Mouse (Mus musculus) forebrain, embryonic 13.5 days (tissue): ENCODE measurements around the gene Gm5134. TPM values are rescaled to one million over a fixed set of nuclear protein-coding genes. Genes with fewer than 3 reads are reported as not detected.

ENCODE experiments used
- ATAC-seq: fragments of 200-750 bp; cut with Nextera tagmentation; 2 replicates; pipeline ENCODE4 v1.8.0; 2017
- H3K27ac ChIP-seq: fragments of 300-500 bp; sonication (generic); 2 replicates; pipeline ENCODE4 v1.5.1; 2015; ENCODE audit warnings: inconsistent platforms, mild to moderate bottlenecking, moderate library complexity
- H3K27me3 ChIP-seq: fragments of 300-500 bp; sonication (generic); 2 replicates; pipeline ENCODE4 v1.6.1; 2015; ENCODE audit warnings: mild to moderate bottlenecking, inconsistent platforms
- H3K36me3 ChIP-seq: fragments of 300-500 bp; sonication (generic); 2 replicates; pipeline ENCODE4 v1.6.1; 2015; ENCODE audit warnings: mild to moderate bottlenecking, inconsistent platforms; ENCODE audit not compliant: poor library complexity, severe bottlenecking
- H3K4me1 ChIP-seq: fragments of 300-500 bp; sonication (generic); 2 replicates; pipeline ENCODE4 v1.6.1; 2015; ENCODE audit warnings: inconsistent platforms
- H3K4me2 ChIP-seq: fragments of 300-500 bp; sonication (generic); 2 replicates; pipeline ENCODE4 v1.6.1; 2015; ENCODE audit warnings: inconsistent platforms, mild to moderate bottlenecking, moderate library complexity
- H3K4me3 ChIP-seq: fragments of 300-500 bp; sonication (generic); 2 replicates; pipeline ENCODE4 v1.5.1; 2015; ENCODE audit warnings: mild to moderate bottlenecking, inconsistent platforms
- H3K9ac ChIP-seq: fragments of 300-500 bp; sonication (generic); 2 replicates; pipeline ENCODE4 v1.6.1; 2015; ENCODE audit warnings: mild to moderate bottlenecking, inconsistent platforms
- H3K9me3 ChIP-seq: fragments of 300-500 bp; sonication (generic); replicated peaks from 2 replicates; pipeline ENCODE4 v1.6.1; 2016; ENCODE audit warnings: inconsistent platforms
- WGBS: fragments of 180-500 bp; shearing (Covaris S2); methylation state at CpG from one replicate; pipeline ENCODE4 v1.1.7; 2015; 5-methylcytosine and 5-hydroxymethylcytosine counted together
- polyA plus RNA-seq: library from polyadenylated mRNA; unstranded; fragments of >200 nt; fragmentation: Nextera tagmentation; extraction: Ambion mirVana; gene quantifications from 2 replicates; pipeline ENCODE4 v1.2.1, GENCODE M21; 2015

Gene Gm5134
- 0.09 TPM in 1 of 2 replicates, not detected in the other for polyA plus RNA-seq

- H3K4me1 ChIP-seq, result peaks cover 13% of the 10 kb centered on the region
- 0 out of 2 replicates have a peak within 1 kb of the TSS, but pooled peaks have one; percentile 40 for H3K9ac ChIP-seq
- no peaks in the 10 kb centered on the region for H3K36me3 ChIP-seq
- no peak within 1 kb of the TSS for H3K27ac ChIP-seq
- H3K27me3 ChIP-seq, result peaks cover 34% of the 10 kb centered on the region
- peak within 1 kb of the TSS; percentile 43 for H3K4me2 ChIP-seq
- whole genome bisulfite sequencing, result 38% methylated on average over 20 of the region's 20 CpGs
- no peaks in the 10 kb centered on the region for H3K9me3 ChIP-seq
- peak within 1 kb of the TSS; percentile 2; the same call in 1 of the 2 replicates for H3K4me3 ChIP-seq
- no peak for ATAC-seq
Observed at GRCm38 (mm10) chr10:75954381-75954811, at the start of gene Gm5134. Gene Gm5134, plus strand, starts transcription at chr10:75954514.

GRCm38 (mm10) chr10:75906882-75907281, 47.4 kb upstream of the Gm5134 start:
- WGBS, result 96% methylated on average over 4 of the region's 4 CpGs
- Histone ChIP-seq H3K4me2 (no peak overlapping the region), H3K9me3 (no peaks in the 10 kb centered on the region), H3K9ac (no peak overlapping the region), H3K27ac (no peak overlapping the region), H3K27me3 (no peaks in the 10 kb centered on the region), H3K4me3 (no peak overlapping the region), H3K4me1 (no peaks in the 10 kb centered on the region), H3K36me3 (peaks cover 99% of the 10 kb centered on the region)
- ATAC-seq, result no peak

GRCm38 (mm10) chr10:75910698-75911097, 43.6 kb upstream of the Gm5134 start:
- H3K4me2 ChIP-seq, result no peak overlapping the region
- H3K4me1 ChIP-seq, result no peaks in the 10 kb centered on the region
- H3K36me3 ChIP-seq, result peaks cover 95% of the 10 kb centered on the region
- WGBS, result 90% methylated on average over 2 of the region's 2 CpGs
- no peak for ATAC-seq
- H3K9ac ChIP-seq, result no peak overlapping the region
- no peak overlapping the region for H3K27ac ChIP-seq
- no peaks in the 10 kb centered on the region for H3K27me3 ChIP-seq
- H3K9me3 ChIP-seq, result no peaks in the 10 kb centered on the region
- no peak overlapping the region for H3K4me3 ChIP-seq

- WGBS, result 74% methylated on average over 6 of the region's 6 CpGs
- H3K36me3 ChIP-seq, result peaks cover 87% of the 10 kb centered on the region
- no peaks in the 10 kb centered on the region for H3K27me3 ChIP-seq
- no peak overlapping the region for H3K4me2 ChIP-seq
- no peak overlapping the region for H3K4me3 ChIP-seq
- peaks cover under 1% of the 10 kb centered on the region for H3K4me1 ChIP-seq
- no peak overlapping the region for H3K27ac ChIP-seq
- ATAC-seq, result no peak
- H3K9me3 ChIP-seq, result no peaks in the 10 kb centered on the region
- no peak overlapping the region for H3K9ac ChIP-seq
Observed at GRCm38 (mm10) chr10:75913013-75913589, 41.2 kb upstream of the Gm5134 start.

GRCm38 (mm10) chr10:75915557-75915956, 38.8 kb upstream of the Gm5134 start:
- H3K9me3 ChIP-seq, result no peaks in the 10 kb centered on the region
- H3K4me2 ChIP-seq, result no peak overlapping the region
- H3K36me3 ChIP-seq, result peaks cover 70% of the 10 kb centered on the region
- H3K27ac ChIP-seq, result no peak overlapping the region
- H3K9ac ChIP-seq, result no peak overlapping the region
- H3K4me1 ChIP-seq, result peaks cover 25% of the 10 kb centered on the region
- no peak for ATAC-seq
- 94% methylated on average over 7 of the region's 7 CpGs for WGBS
- no peak overlapping the region for H3K4me3 ChIP-seq
- no peaks in the 10 kb centered on the region for H3K27me3 ChIP-seq

- no peak for ATAC-seq
- Histone ChIP-seq H3K4me1 (peaks cover 29% of the 10 kb centered on the region), H3K4me3 (no peak overlapping the region), H3K9ac (no peak overlapping the region), H3K9me3 (no peaks in the 10 kb centered on the region), H3K27ac (no peak overlapping the region), H3K27me3 (no peaks in the 10 kb centered on the region), H3K4me2 (no peak overlapping the region), H3K36me3 (peaks cover 57% of the 10 kb centered on the region)
- 90% methylated on average over 8 of the region's 8 CpGs for WGBS
Observed at GRCm38 (mm10) chr10:75916840-75917239, 37.5 kb upstream of the Gm5134 start.

- H3K27me3 ChIP-seq, result no peaks in the 10 kb centered on the region
- H3K4me1 ChIP-seq, result peaks cover 41% of the 10 kb centered on the region
- H3K9me3 ChIP-seq, result no peaks in the 10 kb centered on the region
- H3K36me3 ChIP-seq, result peaks cover 39% of the 10 kb centered on the region
- no peak for ATAC-seq
- no peak overlapping the region for H3K27ac ChIP-seq
- 0 out of 2 replicates have a peak overlapping the region, but pooled peaks have one; percentile 26 for H3K9ac ChIP-seq
- peak overlapping the region; percentile 81 for H3K4me2 ChIP-seq
- no peak overlapping the region for H3K4me3 ChIP-seq
- WGBS, result 90% methylated on average over 5 of the region's 5 CpGs
Observed at GRCm38 (mm10) chr10:75919026-75919425, 35.3 kb upstream of the Gm5134 start.

- Histone ChIP-seq H3K9me3 (no peaks in the 10 kb centered on the region), H3K9ac (peak within 1 kb of the TSS; percentile 96), H3K4me1 (peaks cover 41% of the 10 kb centered on the region), H3K27me3 (no peaks in the 10 kb centered on the region), H3K4me2 (peak within 1 kb of the TSS; percentile 81), H3K27ac (peak within 1 kb of the TSS; percentile 97), H3K4me3 (peak within 1 kb of the TSS; percentile 91), H3K36me3 (peaks cover 32% of the 10 kb centered on the region)
- ATAC-seq, result peak; percentile 93
- WGBS, result under 1% methylated on average over 75 of the region's 76 CpGs
Observed at GRCm38 (mm10) chr10:75921026-75921725, 33.1 kb upstream of the Gm5134 start, which contains the start of gene Smarcb1. Gene Smarcb1, minus strand, starts transcription at chr10:75921617.

- Histone ChIP-seq H3K4me1 (peaks cover 41% of the 10 kb centered on the region), H3K27me3 (no peaks in the 10 kb centered on the region), H3K4me2 (peak overlapping the region; percentile 81), H3K9ac (peak overlapping the region; percentile 96), H3K36me3 (peaks cover 33% of the 10 kb centered on the region), H3K27ac (peak overlapping the region; percentile 97), H3K4me3 (peak overlapping the region; percentile 91), H3K9me3 (no peaks in the 10 kb centered on the region)
- ATAC-seq, result peak; percentile 60
- WGBS, result 4% methylated on average over 22 of the region's 22 CpGs
Observed at GRCm38 (mm10) chr10:75921726-75922560, 32.4 kb upstream of the Gm5134 start.

- peaks cover 28% of the 10 kb centered on the region for H3K4me1 ChIP-seq
- ATAC-seq, result no peak
- peaks cover 35% of the 10 kb centered on the region for H3K36me3 ChIP-seq
- no peak overlapping the region for H3K4me2 ChIP-seq
- no peak overlapping the region for H3K27ac ChIP-seq
- H3K4me3 ChIP-seq, result no peak overlapping the region
- H3K9ac ChIP-seq, result no peak overlapping the region
- no peaks in the 10 kb centered on the region for H3K27me3 ChIP-seq
- 71% methylated on average over 2 of the region's 2 CpGs for WGBS
- H3K9me3 ChIP-seq, result no peaks in the 10 kb centered on the region
Observed at GRCm38 (mm10) chr10:75924324-75924723, 30.0 kb upstream of the Gm5134 start.

GRCm38 (mm10) chr10:75926396-75926795, 27.9 kb upstream of the Gm5134 start:
- Histone ChIP-seq H3K4me2 (no peak overlapping the region), H3K4me1 (peaks cover 26% of the 10 kb centered on the region), H3K4me3 (no peak overlapping the region), H3K27ac (no peak overlapping the region), H3K9ac (no peak overlapping the region), H3K36me3 (peaks cover 35% of the 10 kb centered on the region), H3K27me3 (peaks cover 11% of the 10 kb centered on the region), H3K9me3 (no peaks in the 10 kb centered on the region)
- ATAC-seq, result no peak
- WGBS, result 78% methylated on average over 13 of the region's 13 CpGs

- H3K4me3 ChIP-seq, result no peak overlapping the region
- peaks cover 37% of the 10 kb centered on the region for H3K27me3 ChIP-seq
- WGBS, result 18% methylated on average over 6 of the region's 6 CpGs
- peaks cover 35% of the 10 kb centered on the region for H3K4me1 ChIP-seq
- H3K9me3 ChIP-seq, result no peaks in the 10 kb centered on the region
- peaks cover 26% of the 10 kb centered on the region for H3K36me3 ChIP-seq
- H3K9ac ChIP-seq, result no peak overlapping the region
- ATAC-seq, result no peak
- H3K4me2 ChIP-seq, result peak overlapping the region; percentile 91
- H3K27ac ChIP-seq, result no peak overlapping the region
Observed at GRCm38 (mm10) chr10:75930304-75930703, 24.0 kb upstream of the Gm5134 start.
